Mouse (Mus musculus): ENCODE data around the gene Plekhm3.
A peak's percentile ranks its signal among the peaks of the same experiment; 100 is the strongest.

The Plekhm3 gene

DNA sequence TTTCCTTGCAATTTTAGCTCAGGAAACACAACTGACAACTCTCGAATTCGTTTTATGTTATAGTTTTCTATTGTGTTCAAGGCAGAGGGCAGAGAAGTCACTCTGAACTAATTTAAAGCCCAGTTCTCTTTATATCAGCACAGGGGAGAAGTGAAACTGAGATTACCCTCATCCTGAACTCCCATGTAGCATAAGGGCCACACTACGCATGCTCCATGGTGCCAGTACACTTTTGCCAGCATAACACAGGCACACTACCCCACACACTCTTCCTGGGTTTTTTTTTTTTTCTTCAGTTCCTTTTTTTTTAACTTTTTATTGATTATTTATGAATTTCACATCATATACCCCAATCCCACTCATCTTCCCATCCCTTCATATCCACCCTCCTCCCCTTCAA is 28.1 kb downstream of the Plekhm3 start:
- DNase-seq (ENCODE audit: low read depth, low spot score), result no peak

DNA sequence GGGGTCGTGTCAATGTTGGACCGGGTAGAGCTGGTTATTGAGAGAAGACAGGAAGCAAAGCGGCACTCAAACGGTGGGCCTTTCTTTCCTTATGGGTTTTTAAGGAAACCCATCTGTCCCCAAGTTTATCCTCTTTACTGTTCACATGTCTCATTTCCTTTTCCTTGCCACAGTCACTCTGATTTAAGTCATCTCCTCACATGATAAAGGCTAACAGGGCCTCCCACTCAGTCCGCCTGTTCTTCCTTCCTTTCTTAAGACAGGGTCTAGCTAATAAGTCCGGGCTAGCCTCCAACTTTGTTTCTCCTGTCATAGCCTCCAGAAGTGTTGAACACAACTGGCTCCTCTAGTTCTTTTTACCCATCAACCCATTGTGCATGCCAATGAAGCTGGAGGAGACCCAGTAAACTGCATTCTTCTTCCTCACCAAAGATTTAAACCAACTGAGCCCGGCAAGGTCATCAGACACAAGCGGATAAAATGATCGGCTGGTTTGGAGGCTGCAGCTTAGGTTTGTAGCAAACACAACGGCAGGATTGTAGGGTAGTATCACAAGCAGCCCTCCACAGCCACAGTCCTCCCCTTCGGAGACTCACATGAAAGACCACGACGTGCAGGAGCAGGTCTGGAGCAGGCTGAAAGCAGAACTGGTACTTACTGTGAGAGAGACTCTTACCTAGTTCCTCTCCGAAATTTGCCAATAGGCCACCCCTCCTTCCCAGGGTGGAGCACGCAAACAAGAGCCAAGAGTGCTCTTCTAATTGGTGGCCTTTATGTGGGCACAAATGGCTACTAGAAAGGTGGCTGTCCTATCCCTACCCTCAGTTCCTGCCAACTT is 29.0 kb downstream of the Plekhm3 start:
- DNase-seq (ENCODE audit: low read depth, low spot score), result no peak

DNA sequence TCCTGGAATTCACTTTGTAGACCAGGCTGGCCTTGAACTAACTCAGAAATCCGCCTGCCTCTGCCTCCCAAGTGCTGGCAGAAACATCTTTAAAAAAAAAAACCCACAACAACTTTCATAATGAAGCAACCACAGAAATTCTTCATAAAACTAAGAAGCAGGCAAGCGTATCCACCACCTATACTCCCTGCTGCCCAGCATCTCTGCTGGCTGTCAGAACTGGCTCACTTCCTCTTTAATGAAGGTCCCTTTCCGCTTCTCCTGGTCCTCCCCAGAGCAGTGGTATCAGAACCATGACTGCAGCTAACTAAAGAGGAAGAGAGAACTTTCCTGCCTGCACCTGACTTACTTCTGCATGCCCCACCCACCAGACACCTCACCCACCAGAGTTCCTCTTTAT is 31.0 kb downstream of the Plekhm3 start:
- DNase-seq (ENCODE audit: low read depth, low spot score), result no peak

DNA sequence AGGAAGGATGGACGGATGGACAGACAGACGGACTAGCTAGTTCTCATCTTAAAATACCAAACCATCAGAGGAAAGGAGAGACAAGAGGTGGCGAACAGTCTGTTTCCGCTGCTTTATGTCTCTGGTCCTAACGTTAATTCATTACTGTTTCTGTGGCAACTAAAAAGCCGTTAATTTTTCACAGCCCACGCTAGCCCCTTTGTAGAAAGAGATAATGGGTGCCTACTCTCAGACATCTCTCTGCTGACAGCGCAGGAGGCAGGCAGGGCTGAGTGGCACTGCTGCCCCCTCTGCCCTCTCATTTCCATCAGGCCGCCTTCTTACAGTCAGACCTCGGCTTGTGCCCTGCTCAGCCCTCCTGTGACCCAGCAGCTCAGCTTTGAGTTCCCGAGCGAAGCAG is 32.3 kb downstream of the Plekhm3 start:
- DNase-seq (ENCODE audit: low read depth, low spot score), result no peak

DNA sequence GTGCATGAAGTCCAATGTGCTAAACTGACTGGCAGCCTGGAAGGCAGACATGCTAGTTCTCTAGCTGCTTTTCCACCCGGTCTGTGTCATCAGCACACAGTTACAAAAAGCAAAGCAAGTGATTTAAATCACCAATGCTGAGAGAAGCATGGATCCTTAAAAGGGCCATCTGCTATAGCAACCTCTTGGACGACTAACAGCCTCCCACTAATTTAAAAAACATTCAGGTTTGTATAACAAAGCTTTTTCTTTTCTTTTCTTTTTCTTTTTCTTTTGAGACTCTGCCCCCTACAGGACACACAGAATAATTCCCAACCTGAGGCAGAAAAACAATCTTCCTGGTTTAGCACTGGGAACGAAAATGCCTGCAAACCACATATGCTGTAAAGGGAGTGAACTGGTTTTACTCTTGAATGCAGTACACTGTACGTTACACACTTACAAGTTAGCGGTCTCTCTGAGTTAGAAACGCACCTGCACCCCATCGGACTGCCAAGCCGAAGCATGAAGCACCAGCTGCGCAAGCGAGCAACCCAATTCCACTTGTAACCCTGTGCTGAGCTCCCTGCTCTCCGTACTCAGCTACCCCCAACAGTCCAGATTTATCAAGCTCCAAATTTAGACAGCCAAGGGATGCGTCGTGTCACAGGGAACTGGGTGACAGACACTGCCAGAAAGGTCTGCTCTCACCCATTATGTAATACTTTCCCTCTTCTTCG is 37.7 kb downstream of the Plekhm3 start:
- peak; percentile 64 for DNase-seq (ENCODE audit: low read depth, low spot score)

DNA sequence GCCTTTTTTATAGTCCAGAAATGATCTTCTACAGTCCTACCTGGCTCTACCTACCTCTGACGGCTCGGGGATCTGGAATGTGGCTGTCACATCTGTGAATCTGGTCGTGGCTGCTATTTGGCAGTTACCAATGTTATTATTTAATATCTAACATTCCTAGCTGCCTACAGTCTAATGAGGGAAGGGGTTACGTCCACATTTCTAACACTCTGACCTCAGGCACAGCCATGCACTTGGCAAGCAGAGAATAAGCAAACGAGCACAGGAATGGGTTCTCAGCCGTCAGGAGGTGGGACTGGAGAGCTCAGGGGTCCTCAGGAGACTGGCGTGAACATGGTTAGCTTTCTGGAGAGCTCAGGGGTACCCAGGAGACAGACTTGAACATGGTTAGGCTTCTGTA is 38.7 kb downstream of the Plekhm3 start:
- no peak for DNase-seq (ENCODE audit: low read depth, low spot score)

DNA sequence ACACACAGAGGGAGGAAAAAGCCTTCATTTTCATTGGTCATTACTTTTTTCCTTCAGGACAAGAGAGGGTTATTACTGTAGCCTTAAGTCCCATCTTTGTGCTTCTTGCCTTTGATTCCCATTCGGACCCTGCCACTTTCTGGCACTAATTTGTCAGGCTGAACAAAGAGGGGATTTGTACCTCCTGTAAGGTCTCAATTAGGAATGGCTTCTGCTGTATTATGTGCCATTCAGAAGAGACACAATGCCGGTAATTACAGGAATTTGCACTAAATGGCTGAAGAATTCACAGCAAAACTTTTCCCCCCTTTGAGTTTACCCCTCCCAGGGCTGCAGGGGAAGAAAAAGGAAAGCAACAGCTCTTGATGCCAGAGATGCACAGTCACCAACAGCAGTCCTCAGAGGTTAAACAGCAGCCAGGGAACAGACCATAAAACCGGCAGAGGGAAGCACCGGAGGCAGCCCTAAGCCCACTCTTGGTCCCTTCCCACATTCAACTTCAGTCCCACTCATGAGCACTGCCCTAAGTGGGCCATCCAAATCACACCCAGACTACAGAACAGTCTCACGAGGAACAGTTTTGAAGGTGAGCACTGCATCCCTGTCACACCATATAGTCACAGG is 39.6 kb downstream of the Plekhm3 start:
- peak; percentile 54 for DNase-seq (ENCODE audit: low read depth, low spot score)

DNA sequence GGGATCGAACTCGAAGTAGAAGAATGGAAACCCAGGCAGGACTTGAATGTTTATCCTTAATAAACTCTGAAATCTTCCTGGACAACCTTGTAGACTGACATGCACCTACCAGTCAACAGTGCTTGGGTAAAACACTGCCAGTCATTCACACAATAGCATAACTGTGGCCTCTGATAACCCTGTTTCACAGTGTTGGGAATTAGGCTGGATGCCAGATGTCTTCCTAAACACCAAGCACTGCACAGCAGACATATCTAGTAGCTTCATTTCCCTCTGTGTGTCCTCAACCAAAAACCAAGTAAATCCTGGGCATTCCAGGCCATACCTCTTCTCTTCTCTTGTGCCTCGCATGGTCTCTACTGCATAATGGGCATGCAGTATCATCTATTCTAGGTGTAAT is 42.3 kb downstream of the Plekhm3 start:
- no peak for DNase-seq (ENCODE audit: low read depth, low spot score)

DNA sequence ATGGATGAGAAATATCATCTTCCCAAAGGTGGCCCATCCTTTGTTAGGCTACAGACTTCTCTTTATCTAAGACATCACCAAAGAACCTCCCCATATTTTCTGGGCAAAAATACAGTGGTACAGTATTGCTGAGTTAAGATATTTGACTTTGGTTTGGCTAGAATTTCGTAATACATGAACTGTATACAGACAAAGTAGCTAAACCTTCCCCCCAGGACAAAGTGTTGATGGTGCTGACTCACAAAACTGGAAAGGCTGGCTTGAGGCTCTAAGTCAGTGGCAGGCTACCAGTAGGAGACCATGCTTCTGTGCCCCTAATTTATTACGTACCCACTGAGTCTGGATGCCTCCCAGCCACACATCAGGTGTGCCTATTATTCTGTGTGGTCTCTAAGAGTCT is 48.9 kb downstream of the Plekhm3 start:
- no peak for DNase-seq (ENCODE audit: low read depth, low spot score)

DNA sequence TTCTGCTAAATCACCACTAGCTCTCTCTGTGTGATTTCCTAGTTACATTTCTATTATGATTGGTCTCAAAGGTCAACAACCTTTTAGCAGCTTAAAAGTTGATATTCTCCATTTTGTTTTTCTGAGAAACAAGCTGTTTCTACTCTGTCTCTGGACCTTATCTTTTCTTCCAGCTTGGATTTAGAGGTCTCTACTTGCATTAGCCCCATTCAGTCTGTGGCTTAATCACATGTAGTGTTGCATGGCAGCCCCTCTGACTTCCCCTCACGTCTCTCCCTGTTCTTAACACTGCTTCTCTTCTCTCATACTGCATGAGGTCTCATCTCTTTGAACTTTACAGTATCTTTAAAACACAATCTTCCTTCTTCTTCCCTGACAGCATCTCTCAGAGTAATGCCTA is 50.4 kb downstream of the Plekhm3 start:
- no peak for DNase-seq (ENCODE audit: low read depth, low spot score)

DNA sequence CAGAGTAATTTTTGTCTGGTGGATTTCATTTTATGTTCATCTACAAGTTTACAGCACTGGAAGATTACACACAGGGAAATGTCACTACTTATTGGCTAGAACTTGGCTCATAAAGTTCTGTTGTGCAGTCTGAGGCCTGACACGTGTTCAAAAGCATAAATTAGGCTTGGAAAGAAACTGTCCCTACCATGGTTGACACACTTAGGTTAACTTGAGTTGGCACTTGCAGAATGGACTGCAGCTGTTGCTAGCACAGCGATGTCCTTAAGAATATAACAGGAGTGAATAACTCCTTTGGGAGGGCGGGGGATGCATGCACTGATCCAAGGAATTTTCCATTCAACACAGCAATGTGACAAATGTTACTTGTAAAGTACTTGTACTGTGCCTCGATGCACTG is 53.2 kb downstream of the Plekhm3 start:
- no peak for DNase-seq (ENCODE audit: low read depth, low spot score)

DNA sequence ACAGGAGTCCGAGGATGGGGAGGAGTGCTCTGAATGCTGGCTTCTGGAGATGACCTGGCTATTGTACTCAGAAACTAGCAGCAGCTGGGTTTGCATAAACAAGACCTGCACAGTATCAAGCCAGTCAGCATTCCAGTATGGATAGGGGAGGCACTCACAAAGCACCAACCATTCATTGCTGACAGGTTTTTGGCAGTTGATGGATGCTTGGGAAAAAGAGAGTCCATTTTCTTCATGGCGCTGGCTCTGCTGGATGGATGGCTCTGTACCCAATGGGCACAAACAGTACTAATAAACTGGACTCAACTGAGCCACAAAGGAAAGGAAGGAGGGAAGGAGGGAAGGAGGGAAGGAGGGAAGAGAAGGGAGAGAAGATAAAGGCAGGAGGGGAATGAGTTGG is 53.8 kb downstream of the Plekhm3 start:
- no peak for DNase-seq (ENCODE audit: low read depth, low spot score)

DNA sequence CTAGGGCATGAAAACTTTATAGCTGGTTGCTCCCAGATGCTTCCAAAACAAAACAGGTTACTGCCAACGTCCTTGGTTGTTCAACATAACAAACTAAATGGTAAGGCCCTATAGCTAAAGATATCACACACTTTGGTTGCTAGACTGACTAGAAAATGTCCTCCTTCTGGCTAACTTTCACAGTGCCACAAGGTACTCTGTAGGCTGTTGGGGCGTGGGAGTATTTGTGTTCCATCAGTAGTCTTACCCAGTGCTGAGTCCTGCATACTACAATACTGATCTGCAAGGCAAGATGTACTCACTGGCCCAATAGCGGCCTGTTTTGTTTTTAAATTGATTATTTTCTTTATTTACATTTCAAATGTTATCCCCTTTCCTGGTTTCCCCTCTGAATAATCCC is 56.9 kb downstream of the Plekhm3 start:
- DNase-seq (ENCODE audit: low read depth, low spot score), result no peak

DNA sequence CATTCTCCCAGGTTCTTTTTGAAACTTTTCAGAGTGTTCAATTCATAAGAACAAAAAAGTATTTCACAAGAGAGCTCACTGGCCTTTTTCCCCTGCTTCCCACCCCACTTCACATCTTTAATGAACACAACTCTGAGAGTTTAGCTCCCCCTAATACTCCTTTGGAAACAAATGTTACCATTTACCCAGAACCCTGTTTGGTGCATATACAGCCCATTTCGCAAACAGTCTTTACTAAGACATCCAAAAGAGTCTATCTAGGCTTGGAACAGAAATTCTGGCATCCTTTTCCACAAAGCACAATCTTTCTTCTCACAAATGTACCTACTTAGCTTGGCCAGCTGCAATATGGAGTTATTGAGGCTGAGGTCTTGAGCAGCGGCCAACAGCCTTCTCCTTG is 59.1 kb downstream of the Plekhm3 start:
- DNase-seq (ENCODE audit: low read depth, low spot score), result no peak

DNA sequence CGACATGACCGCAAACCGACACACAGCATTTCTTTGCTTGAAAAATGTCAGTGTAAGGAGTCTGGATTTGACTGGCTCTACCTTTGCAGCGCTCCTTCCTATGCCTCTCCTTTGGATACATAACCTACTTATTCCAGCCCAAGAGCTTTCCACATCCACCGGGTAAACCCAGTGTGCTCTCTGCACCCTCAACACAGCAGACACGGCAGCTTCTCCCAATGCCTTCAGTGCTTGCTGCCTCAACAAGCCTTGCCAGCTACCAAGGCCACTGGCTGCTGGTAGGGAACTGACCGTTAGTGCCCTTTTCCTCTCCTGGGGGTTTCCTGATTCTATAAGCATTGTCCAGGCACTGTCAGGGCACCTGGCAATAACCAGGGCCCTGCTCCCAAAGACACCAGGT is 62.8 kb downstream of the Plekhm3 start:
- no peak for DNase-seq (ENCODE audit: low read depth, low spot score)

DNA sequence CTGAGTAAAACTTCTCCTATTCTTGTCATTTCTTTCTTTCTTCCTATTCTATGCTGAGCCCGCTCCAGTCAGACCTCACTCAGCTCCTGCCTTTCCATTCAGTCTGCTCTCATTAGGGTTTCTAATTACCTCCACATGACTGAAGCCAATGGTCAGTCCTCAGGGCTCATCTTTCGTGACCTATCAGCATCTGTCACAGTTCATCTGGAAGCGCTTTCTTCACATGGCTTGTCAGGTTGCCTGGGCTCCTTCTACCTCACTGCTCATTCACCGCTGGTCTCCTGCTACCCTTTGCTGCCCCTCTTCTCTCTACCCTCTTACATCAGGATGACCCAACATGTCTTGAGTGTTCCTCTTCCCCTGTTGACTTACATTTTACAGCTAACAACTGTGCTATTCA is 65.3 kb downstream of the Plekhm3 start:
- DNase-seq (ENCODE audit: low read depth, low spot score), result no peak

DNA sequence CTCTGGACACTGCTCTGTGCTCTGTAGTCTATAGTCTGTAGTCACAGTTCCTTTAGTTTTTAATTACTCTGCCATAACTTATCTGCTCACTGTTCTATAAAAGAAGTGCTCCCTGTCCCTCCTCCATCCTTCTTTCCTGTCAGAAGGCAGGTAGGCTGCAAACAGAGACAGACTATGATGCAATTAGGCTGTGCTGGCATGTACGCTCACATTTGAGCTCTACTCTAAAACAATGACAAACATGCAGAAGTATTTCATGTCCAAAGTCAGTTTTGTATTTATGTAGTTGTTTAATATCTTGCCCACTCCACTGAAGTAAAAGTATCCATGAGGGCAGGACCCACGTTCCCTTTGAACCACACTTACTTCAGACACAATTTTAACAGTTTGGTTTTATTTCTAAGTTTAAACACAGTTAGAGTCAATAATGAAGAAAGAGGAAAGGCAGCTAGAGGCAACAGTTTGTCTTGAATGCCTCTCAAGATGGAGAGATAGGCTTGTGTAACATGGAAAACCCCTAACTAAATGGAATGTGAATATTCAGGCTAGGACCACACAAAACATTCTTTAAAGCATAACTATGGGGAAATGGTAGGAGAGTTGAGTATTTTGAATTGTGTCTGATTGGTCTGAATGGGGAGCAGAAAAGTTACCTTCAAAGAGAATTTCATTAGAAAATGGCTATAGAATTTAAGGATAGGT is 69.0 kb downstream of the Plekhm3 start:
- no peak for DNase-seq (ENCODE audit: low read depth, low spot score)

DNA sequence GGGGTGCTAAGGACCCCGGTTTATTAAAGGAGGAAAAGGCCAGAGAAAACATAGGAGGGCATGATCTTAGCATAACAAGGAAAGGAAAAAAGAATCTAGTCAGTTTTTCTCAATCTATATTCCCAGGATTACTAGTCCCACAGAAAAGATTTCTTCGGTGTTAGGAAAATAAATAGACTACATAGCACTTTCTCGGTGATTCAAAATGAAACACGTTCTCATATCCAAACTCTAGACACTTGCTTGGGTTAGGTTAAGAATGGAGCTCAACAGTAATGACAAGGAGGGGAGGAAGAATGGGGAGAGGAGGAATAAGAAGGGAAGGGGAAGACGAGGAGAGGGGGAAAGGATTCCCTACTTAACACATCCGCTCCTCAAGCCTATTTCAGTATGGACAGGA is 69.9 kb downstream of the Plekhm3 start:
- no peak for DNase-seq (ENCODE audit: low read depth, low spot score)

DNA sequence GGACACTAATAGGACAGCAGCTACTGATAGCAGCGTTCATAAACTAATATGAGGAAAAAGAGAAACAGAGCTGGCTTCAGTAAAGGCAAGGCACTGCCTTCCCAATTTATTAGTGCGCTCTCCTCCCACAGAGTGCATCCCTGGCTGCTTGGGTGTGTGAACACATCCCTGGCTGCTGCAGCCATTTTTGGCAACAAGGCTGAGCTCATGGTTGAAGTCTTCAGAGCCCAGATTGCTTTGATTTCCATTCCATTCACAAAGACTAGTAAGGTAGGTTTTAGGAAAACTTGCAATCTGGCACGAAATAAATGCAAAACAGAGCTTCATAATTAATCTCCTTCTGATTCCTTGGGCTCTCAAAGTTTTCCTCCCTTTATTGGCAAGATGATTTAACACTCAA is 71.3 kb downstream of the Plekhm3 start:
- no peak for DNase-seq (ENCODE audit: low read depth, low spot score)

DNA sequence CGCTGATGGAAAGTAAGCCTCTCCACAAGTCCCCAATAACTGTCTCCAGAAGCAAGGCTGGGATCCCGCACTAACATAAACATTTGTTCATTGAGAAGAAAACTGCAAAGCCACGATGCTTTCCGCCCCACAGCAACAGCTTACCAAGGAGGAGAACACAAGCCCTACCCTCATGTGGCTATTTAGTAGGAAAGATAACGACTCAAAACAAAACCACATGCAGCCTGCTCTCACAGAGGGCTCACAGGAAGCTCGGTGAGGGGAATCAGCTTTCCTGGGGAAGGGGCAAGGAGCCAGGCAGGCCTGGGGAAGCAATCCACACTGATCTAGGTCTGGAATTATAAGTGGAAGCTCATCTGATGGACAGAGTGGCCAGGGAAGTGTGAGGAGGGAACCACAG is 72.6 kb downstream of the Plekhm3 start:
- no peak for DNase-seq (ENCODE audit: low read depth, low spot score)

DNA sequence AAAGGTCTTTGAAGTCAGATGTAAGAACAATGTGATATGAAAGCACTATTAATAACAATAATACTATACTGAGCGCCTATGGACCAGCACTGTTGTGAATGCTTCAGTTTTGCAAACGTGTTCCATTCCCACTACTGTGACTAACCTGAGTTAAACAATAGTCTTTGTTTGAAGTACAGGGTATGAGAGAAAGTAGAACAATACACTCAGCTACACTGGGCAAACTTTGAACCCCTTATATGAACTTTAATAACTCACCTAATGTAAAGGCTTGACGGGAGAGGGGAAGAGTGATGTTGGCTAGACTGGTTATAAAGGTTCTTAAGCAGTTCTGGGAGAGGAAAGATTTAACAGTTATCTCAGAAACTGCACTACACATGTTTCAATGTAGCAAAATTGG is 76.0 kb downstream of the Plekhm3 start:
- no peak for DNase-seq (ENCODE audit: low read depth, low spot score)

DNA sequence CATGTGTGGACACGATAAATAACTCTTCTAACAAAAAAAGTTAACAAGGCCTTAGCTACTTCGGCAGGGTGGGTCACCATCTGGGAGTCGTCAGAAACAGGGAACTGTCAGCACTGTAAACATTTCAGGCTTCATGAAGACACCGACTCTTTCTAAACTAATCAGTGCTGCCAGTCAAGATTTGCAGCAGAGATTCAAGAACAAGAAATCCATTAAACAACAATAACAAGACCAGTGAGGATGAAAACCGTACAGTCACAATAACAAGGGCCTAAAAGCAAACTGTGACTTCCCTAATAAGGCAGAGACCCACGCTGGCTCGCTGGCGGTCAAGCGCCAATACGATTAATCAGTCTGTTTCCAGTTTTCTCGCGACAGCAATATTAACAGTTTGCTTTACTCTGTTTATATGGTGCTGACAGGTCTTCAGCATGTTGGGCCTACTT is 77.8 kb downstream of the Plekhm3 start:
- DNase-seq (ENCODE audit: low read depth, low spot score), result no peak
